Mouse (Mus musculus) myocyte (in vitro differentiated cells): ENCODE results near the gene Mindy3. TPM values are rescaled to one million over a fixed set of nuclear protein-coding genes. Genes with fewer than 3 reads are reported as not detected.

Experiments used
- H3K27me3 ChIP-seq: one replicate; pipeline ENCODE4 v1.6.1; 2011; ENCODE audit not compliant: control insufficient read depth, insufficient read depth, insufficient read length
- H3K36me3 ChIP-seq: one replicate; pipeline ENCODE4 v1.6.1; 2011; ENCODE audit not compliant: control insufficient read depth, insufficient read depth
- H3K4me2 ChIP-seq: one replicate; pipeline ENCODE4 v1.6.1; 2011; ENCODE audit warnings: low read depth, control low read depth
- H3K4me3 ChIP-seq: one replicate; pipeline ENCODE4 v1.5.1; 2011; ENCODE audit warnings: mild to moderate bottlenecking, control low read depth, moderate library complexity
- H3K79me2 ChIP-seq: one replicate; pipeline ENCODE4 v1.6.1; 2011; ENCODE audit not compliant: control insufficient read depth, insufficient read depth
- H3ac ChIP-seq: one replicate; pipeline ENCODE4 v1.6.1; 2011; ENCODE audit not compliant: control insufficient read depth, insufficient read length
- CEBPB ChIP-seq: IDR thresholded peaks from 2 replicates; pipeline ENCODE4 v1.6.1; 2011; ENCODE audit warnings: mild to moderate bottlenecking, moderate library complexity; ENCODE audit not compliant: poor library complexity, insufficient read depth, severe bottlenecking
- E2F4 ChIP-seq: IDR thresholded peaks from one replicate; pipeline ENCODE4 v1.6.1; 2011; ENCODE audit warnings: mild to moderate bottlenecking, control low read depth, moderate library complexity; ENCODE audit not compliant: insufficient read depth
- MAX ChIP-seq: IDR thresholded peaks from one replicate; pipeline ENCODE4 v1.6.1; 2011; ENCODE audit warnings: low read depth, mild to moderate bottlenecking, control low read depth
- MYOD1 ChIP-seq, 3 experiments: IDR thresholded peaks; one replicate each; pipeline ENCODE4 v1.6.1; 2011; ENCODE audit warnings: control low read depth in 2 of 3, low read depth in 2 of 3, mild to moderate bottlenecking in 2 of 3, moderate library complexity in 1 of 3; ENCODE audit not compliant: insufficient read length in 2 of 3, control insufficient read depth in 1 of 3
- MYOG ChIP-seq, 3 experiments: IDR thresholded peaks; one replicate each; pipeline ENCODE4 v1.6.1; 2011; ENCODE audit warnings: control low read depth in 2 of 3, low read depth in 2 of 3, mild to moderate bottlenecking in 2 of 3; ENCODE audit not compliant: insufficient read length in 2 of 3, control insufficient read depth in 1 of 3, insufficient read depth in 1 of 3
- POLR2A ChIP-seq: IDR thresholded peaks from one replicate; pipeline ENCODE4 v1.6.1; 2011; ENCODE audit warnings: low read depth, mild to moderate bottlenecking, control low read depth, moderate library complexity; ENCODE audit not compliant: insufficient read length
- POLR2AphosphoS2 ChIP-seq: IDR thresholded peaks from one replicate; pipeline ENCODE4 v1.6.1; 2011; ENCODE audit warnings: low read depth, control low read depth; ENCODE audit not compliant: insufficient read length
- REST ChIP-seq: IDR thresholded peaks from one replicate; pipeline ENCODE4 v1.6.1; 2011; ENCODE audit warnings: mild to moderate bottlenecking, control low read depth, moderate library complexity; ENCODE audit not compliant: insufficient read depth, insufficient read length
- SRF ChIP-seq: IDR thresholded peaks from one replicate; pipeline ENCODE4 v1.6.1; 2011; ENCODE audit warnings: low read depth; ENCODE audit not compliant: control insufficient read depth, insufficient read length
- TCF12 ChIP-seq: IDR thresholded peaks from one replicate; pipeline ENCODE4 v1.6.1; 2011; ENCODE audit warnings: mild to moderate bottlenecking, control low read depth; ENCODE audit not compliant: poor library complexity, insufficient read depth, severe bottlenecking
- TCF3 ChIP-seq: IDR thresholded peaks from one replicate; pipeline ENCODE4 v1.6.1; 2011; ENCODE audit warnings: low read depth, control low read depth; ENCODE audit not compliant: insufficient read length
- USF1 ChIP-seq: IDR thresholded peaks from one replicate; pipeline ENCODE4 v1.6.1; 2011; ENCODE audit warnings: low read depth, mild to moderate bottlenecking, control low read depth, moderate library complexity
- polyA plus RNA-seq: library from polyadenylated mRNA; unstranded; fragments of >200 nt; fragmentation: generic; extraction: Trizol; gene quantifications from one replicate; pipeline ENCODE4 v1.2.1, GENCODE M21; 2012; ENCODE audit warnings: missing spikeins

Mindy3 gene
- polyA plus RNA-seq, 1 experiment: 19.1 TPM

DNA sequence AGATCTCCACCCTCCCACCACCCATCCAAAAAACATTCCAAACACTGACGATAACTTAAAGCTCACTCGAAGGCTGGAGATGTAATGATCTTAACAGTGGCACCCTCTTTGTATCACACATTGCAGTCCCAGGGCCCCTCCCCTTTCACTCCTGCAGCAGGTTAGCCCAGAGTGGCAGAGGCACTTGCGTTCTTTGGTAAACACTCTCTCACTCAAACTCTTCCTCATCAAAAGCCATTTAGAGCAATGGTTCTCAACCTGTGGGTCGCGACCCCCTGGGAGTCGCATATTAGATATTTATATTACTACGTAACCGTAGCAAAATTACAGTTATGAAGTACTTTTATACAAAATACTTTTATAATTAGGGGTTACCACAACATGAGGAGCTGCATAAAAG is 1.1 kb downstream of the Mindy3 start:
- H3K4me3 ChIP-seq: peak overlapping the region; percentile 96
- H3K27me3 ChIP-seq: no peaks in the 10 kb centered on the region
- peak overlapping the region; percentile 87 for H3ac ChIP-seq
- H3K4me2 ChIP-seq: peak overlapping the region; percentile 89
- peaks cover 29% of the 10 kb centered on the region for H3K79me2 ChIP-seq
- no peaks in the 10 kb centered on the region for H3K36me3 ChIP-seq
- TF ChIP-seq E2F4: no peak
- no peak for TF ChIP-seq REST
- no peak for TF ChIP-seq MYOD1 (IDR thresholded peaks at IDR 0.05; ENCODE audit: control insufficient read depth in 1 of 3, insufficient read length in 2 of 3, low read depth in 2 of 3)
- no peak for TF ChIP-seq MYOG (IDR thresholded peaks at IDR 0.05; ENCODE audit: control insufficient read depth in 1 of 3, insufficient read depth in 1 of 3, insufficient read length in 2 of 3, low read depth in 2 of 3)
- no peak for TF ChIP-seq MAX
- TF ChIP-seq POLR2AphosphoS2: no peak
- TF ChIP-seq USF1: no peak
- no peak for TF ChIP-seq TCF3
- TF ChIP-seq TCF12: no peak
- TF ChIP-seq CEBPB: no peak
- no peak for TF ChIP-seq SRF
- TF ChIP-seq POLR2A: no peak

- TF ChIP-seq TCF12: no peak
- TF ChIP-seq POLR2A: no peak
- TF ChIP-seq E2F4: no peak
- no peak for TF ChIP-seq MYOD1 (IDR thresholded peaks at IDR 0.05; ENCODE audit: control insufficient read depth in 1 of 3, insufficient read length in 2 of 3, low read depth in 2 of 3)
- TF ChIP-seq MYOG (IDR thresholded peaks at IDR 0.05; ENCODE audit: control insufficient read depth in 1 of 3, insufficient read depth in 1 of 3, insufficient read length in 2 of 3, low read depth in 2 of 3): no peak
- TF ChIP-seq SRF: no peak
- TF ChIP-seq CEBPB: no peak
- H3K79me2 ChIP-seq: peaks cover 11% of the 10 kb centered on the region
- no peaks in the 10 kb centered on the region for H3K27me3 ChIP-seq
- no peaks in the 10 kb centered on the region for H3K36me3 ChIP-seq
- H3ac ChIP-seq: no peak overlapping the region
- no peak overlapping the region for H3K4me3 ChIP-seq
- no peak overlapping the region for H3K4me2 ChIP-seq
Measured at GRCm38 (mm10) chr2:12412309-12412708, 7.0 kb downstream of the Mindy3 start.

DNA sequence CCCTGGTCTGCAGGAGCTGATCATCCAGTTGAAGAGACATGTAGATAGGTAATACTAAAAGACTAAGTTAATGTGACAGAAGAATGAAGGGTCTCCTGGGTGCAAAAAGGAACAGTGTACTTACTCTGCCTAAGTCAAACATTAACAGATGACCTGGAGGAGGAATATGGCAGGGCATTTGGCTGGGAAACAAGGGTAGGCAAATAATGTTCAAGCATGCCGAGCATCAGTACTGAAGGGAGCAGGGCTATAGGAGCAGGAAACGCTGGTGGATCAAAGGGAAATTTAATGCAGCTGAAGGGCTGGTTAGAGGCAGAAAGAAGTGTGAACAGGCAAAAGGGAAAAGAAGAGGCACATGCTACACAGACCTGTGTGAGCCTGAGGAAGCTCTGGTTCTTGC is 8.1 kb downstream of the Mindy3 start:
- Histone ChIP-seq H3K4me3 (no peak overlapping the region), H3K79me2 (no peaks in the 10 kb centered on the region), H3ac (no peak overlapping the region), H3K36me3 (no peaks in the 10 kb centered on the region), H3K27me3 (no peaks in the 10 kb centered on the region), H3K4me2 (no peak overlapping the region)
- TF ChIP-seq REST (no peak), SRF (no peak), E2F4 (no peak), CEBPB (no peak), POLR2AphosphoS2 (no peak)

DNA sequence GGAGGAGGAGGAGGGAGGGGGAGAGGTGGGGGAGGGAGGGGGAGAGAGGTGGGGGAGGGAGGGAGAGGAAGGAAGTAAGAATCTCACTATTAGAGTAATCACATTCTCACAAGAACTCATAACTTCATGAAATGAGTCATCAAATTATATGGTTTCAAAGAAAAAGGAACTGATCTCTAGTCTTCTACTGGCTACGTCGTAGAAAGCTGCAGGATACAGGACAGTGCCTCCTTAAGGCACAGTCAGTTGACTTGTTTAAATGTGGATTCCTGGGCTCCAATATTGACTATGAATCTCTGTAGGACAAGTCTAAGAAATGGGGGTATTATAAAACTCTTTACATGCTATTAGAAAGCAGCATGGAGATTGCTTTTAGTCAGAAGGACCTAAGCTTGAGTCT is 12.5 kb downstream of the Mindy3 start:
- Histone ChIP-seq H3K4me2 (no peak overlapping the region), H3K4me3 (no peak overlapping the region), H3K36me3 (no peaks in the 10 kb centered on the region), H3ac (no peak overlapping the region), H3K79me2 (no peaks in the 10 kb centered on the region), H3K27me3 (no peaks in the 10 kb centered on the region)
- TF ChIP-seq USF1 (no peak), MAX (no peak), TCF12 (no peak), POLR2AphosphoS2 (no peak), POLR2A (no peak), TCF3 (no peak)

- Histone ChIP-seq H3K4me3 (no peak overlapping the region), H3K36me3 (no peaks in the 10 kb centered on the region), H3ac (no peak overlapping the region), H3K4me2 (no peak overlapping the region), H3K27me3 (no peaks in the 10 kb centered on the region), H3K79me2 (no peaks in the 10 kb centered on the region)
- TF ChIP-seq MAX: no peak
- no peak for TF ChIP-seq POLR2A
- TF ChIP-seq SRF: no peak
- TF ChIP-seq MYOG (IDR thresholded peaks at IDR 0.05; ENCODE audit: control insufficient read depth in 1 of 3, insufficient read depth in 1 of 3, insufficient read length in 2 of 3, low read depth in 2 of 3): no peak
- TF ChIP-seq REST: no peak
- no peak for TF ChIP-seq CEBPB
- TF ChIP-seq POLR2AphosphoS2: no peak
- TF ChIP-seq MYOD1 (IDR thresholded peaks at IDR 0.05; ENCODE audit: control insufficient read depth in 1 of 3, insufficient read length in 2 of 3, low read depth in 2 of 3): no peak
- TF ChIP-seq TCF3: no peak
- no peak for TF ChIP-seq TCF12
- no peak for TF ChIP-seq E2F4
- no peak for TF ChIP-seq USF1
Measured at GRCm38 (mm10) chr2:12402469-12402868, 16.8 kb downstream of the Mindy3 start.
